Mouse (Mus musculus): ENCODE data around the gene Agt.

Agt gene

GRCm38 (mm10) chr8:124507572-124508320, 61.8 kb downstream of the Agt start:
- DNase-seq (ENCODE audit: low spot score), result no peak

Measured in ovary, postnatal 10 days (tissue).